Comparison of ENCODE assay signal across 27 mouse cellular contexts in the genomic region with DNA sequence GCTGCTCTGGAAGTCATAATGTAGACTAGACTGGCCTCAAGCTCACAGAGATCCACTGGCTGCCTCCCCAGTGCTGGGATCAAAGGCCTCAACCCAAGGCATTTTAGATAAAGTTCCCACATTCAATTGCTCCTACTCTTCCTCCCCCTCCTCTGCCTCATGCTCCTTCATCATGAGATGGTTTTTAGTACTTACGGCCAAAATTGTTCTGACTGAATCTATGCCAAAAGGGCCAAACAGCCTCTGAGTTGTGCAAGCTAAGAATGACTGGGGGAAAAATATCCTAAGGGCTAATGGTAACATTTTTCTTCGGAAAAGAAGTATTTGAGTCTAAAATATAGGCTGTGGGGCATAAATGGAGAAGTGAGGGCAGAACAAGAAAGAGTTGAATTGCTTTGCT. TPM values are rescaled to one million over a fixed set of nuclear protein-coding genes. Genes with fewer than 3 reads are reported as not detected.
A peak's percentile ranks its signal among the peaks of the same experiment; 100 is the strongest.
DNase-seq lines count a peak whose midpoint lies in the region; ATAC-seq and TF ChIP-seq lines count a peak whose summit lies in the region.
"Had no signal": no experiment of that assay in that cellular context is flagged by ENCODE, and none has a peak within 500 bp of the region (broad histone marks: within the 10 kb centered on the region; RNA-seq: fewer than 3 reads in every experiment).

No protein-coding gene starts in this region.

- no peaks in the 10 kb centered on the region for H3K4me1 ChIP-seq in lung, embryonic 16.5 days (replicated peaks; ENCODE audit: control insufficient read depth, insufficient read depth, low read length)
- H3K4me1 ChIP-seq in lung, adult 2 months (ENCODE audit: control insufficient read depth, insufficient read depth, low read length) = no peaks in the 10 kb centered on the region
- peaks cover 18% of the 10 kb centered on the region for H3K4me1 ChIP-seq in ES-Bruce4 (ENCODE audit: control insufficient read depth, insufficient read depth, low read length)
- H3K4me1 ChIP-seq: embryonic facial prominence, embryonic 15.5 days had no signal

- no peak overlapping the region for H3K4me2 ChIP-seq in lung, embryonic 16.5 days (ENCODE audit: low read depth, low read length)
- H3K4me2 ChIP-seq: embryonic facial prominence, embryonic 13.5 days; embryonic facial prominence, embryonic 15.5 days; forebrain, embryonic 12.5 days had no signal

- H3K9me3 ChIP-seq in lung, embryonic 16.5 days (ENCODE audit: control insufficient read depth, low read length) = no peaks in the 10 kb centered on the region
- no peaks in the 10 kb centered on the region for H3K9me3 ChIP-seq in ES-Bruce4 (replicated peaks; ENCODE audit: control insufficient read depth, insufficient read depth, low read length, poor library complexity, severe bottlenecking)
- H3K9me3 ChIP-seq: embryonic facial prominence, embryonic 13.5 days; embryonic facial prominence, embryonic 15.5 days; forebrain, embryonic 10.5 days; forebrain, embryonic 12.5 days had no signal

- H3K27ac ChIP-seq in lung, embryonic 16.5 days (ENCODE audit: low read length) = no peak overlapping the region
- peak overlapping the region; percentile 43 for H3K27ac ChIP-seq in ES-Bruce4 (ENCODE audit: insufficient read depth, low read length)
- H3K27ac ChIP-seq: embryonic facial prominence, embryonic 13.5 days; embryonic facial prominence, embryonic 15.5 days; forebrain, embryonic 10.5 days; forebrain, embryonic 12.5 days had no signal

- H3K27me3 ChIP-seq in lung, embryonic 16.5 days (ENCODE audit: control insufficient read depth, insufficient read depth, low read depth, low read length) = no peaks in the 10 kb centered on the region
- H3K27me3 ChIP-seq in ES-Bruce4 (ENCODE audit: control insufficient read depth, insufficient read depth, low read length, poor library complexity, severe bottlenecking) = no peaks in the 10 kb centered on the region
- H3K27me3 ChIP-seq: CH12.LX; embryonic facial prominence, embryonic 13.5 days; embryonic facial prominence, embryonic 15.5 days; forebrain, embryonic 12.5 days; Patski had no signal

- DNase-seq in lung, adult 2 months = no peak
- DNase-seq in adipocyte (ENCODE audit: low spot score) = peak; percentile 85
- no peak for DNase-seq in urinary bladder, postnatal 4 days (ENCODE audit: low spot score in 2 of 2)
- no peak for DNase-seq in embryo, embryonic 11 days
- no peak for DNase-seq in ovary, postnatal 36 days (ENCODE audit: low spot score)
- DNase-seq: adrenal gland, adult 2 months; adrenal gland, postnatal 10 days; adrenal gland, postnatal 25 days; B cell, adult 2 months; cerebellum, adult 11-12 months; cerebellum, adult 2 months; cerebellum, adult 9-10 months; cerebellum, postnatal 10 days; cerebellum, postnatal 25 days had no signal

- 48% methylated on average over 2 of the region's 2 CpGs for WGBS in lung, embryonic 16.5 days
- WGBS in lung, adult 2 months = 75% methylated on average over 2 of the region's 2 CpGs

- no peak for TF ChIP-seq POLR2A in lung, adult 2 months (IDR thresholded peaks at IDR 0.05; ENCODE audit: borderline replicate concordance, extremely low read depth, low read depth, low read length)
- no peak for TF ChIP-seq POLR2A in ES-Bruce4 (IDR thresholded peaks at IDR 0.05; ENCODE audit: insufficient read depth, low read length)

- TF ChIP-seq CTCF in lung, adult 2 months (IDR thresholded peaks at IDR 0.05; ENCODE audit: insufficient read depth, low read length) = no peak
- no peak for TF ChIP-seq CTCF in ES-Bruce4 (IDR thresholded peaks at IDR 0.05; ENCODE audit: low read depth, low read length)

- H3K36me3 ChIP-seq in lung, embryonic 16.5 days (ENCODE audit: control insufficient read depth, insufficient read depth, low read length) = no peaks in the 10 kb centered on the region
- no peaks in the 10 kb centered on the region for H3K36me3 ChIP-seq in ES-Bruce4 (ENCODE audit: control insufficient read depth, insufficient read depth, low read length, poor library complexity, severe bottlenecking)
- H3K36me3 ChIP-seq: embryonic facial prominence, embryonic 13.5 days; embryonic facial prominence, embryonic 15.5 days; forebrain, embryonic 10.5 days; forebrain, embryonic 12.5 days had no signal

- no peak overlapping the region for H3K9ac ChIP-seq in lung, embryonic 16.5 days (ENCODE audit: low read length)
- H3K9ac ChIP-seq in ES-Bruce4 (ENCODE audit: low read depth, poor library complexity, severe bottlenecking) = no peak overlapping the region
- H3K9ac ChIP-seq: embryonic facial prominence, embryonic 13.5 days; embryonic facial prominence, embryonic 15.5 days; forebrain, embryonic 12.5 days had no signal

- no peak for TF ChIP-seq EP300 in ES-Bruce4 (IDR thresholded peaks at IDR 0.05; ENCODE audit: insufficient read depth, low read depth, low read length)

- no peak overlapping the region for H3K4me3 ChIP-seq in lung, embryonic 16.5 days (ENCODE audit: low read length)
- no peak overlapping the region for H3K4me3 ChIP-seq in lung, adult 2 months (replicated peaks; ENCODE audit: extremely low read depth, low read depth, low read length)
- no peak overlapping the region for H3K4me3 ChIP-seq in ES-Bruce4 (ENCODE audit: low read depth, low read length)
- H3K4me3 ChIP-seq: embryonic facial prominence, embryonic 13.5 days; embryonic facial prominence, embryonic 15.5 days; erythroblast, embryonic 14.5 days; forebrain, embryonic 10.5 days; forebrain, embryonic 12.5 days had no signal

- peak; percentile 56; the same call in 1 of the 2 replicates for ATAC-seq in lung, embryonic 16.5 days (ENCODE audit: low read depth)
- ATAC-seq: activated CD4-positive, CD25-positive, alpha-beta regulatory T cell, adult 4 months; CD4-positive, CD25-positive, alpha-beta regulatory T cell, adult 4 months; forebrain, embryonic 14.5 days; forebrain, embryonic 16.5 days; Patski had no signal

RNA-seq across cellular contexts. Expression of gene Srsf1, which starts 23.2 kb away (rescaled TPM):
- 257 and 272 TPM in 2 replicates for polyA plus RNA-seq in lung, embryonic 16.5 days (2015; fragmentation: Nextera tagmentation; extraction: Ambion mirVana)
- polyA plus RNA-seq in lung, adult 2 months (2012; rRNA removed) = 76.5 and 93.4 TPM in 2 replicates
- polyA plus RNA-seq in ES-Bruce4 (2011; ENCODE audit: insufficient read depth, insufficient read length, low read depth, missing spikeins) = 511 and 547 TPM in 2 replicates

RNA-seq across cellular contexts. Expression of gene Dynll2, which starts 36.6 kb away (rescaled TPM):
- polyA plus RNA-seq in lung, embryonic 16.5 days (2015; fragmentation: Nextera tagmentation; extraction: Ambion mirVana) = 23.4 and 24.5 TPM in 2 replicates
- 91.2 and 105 TPM in 2 replicates for polyA plus RNA-seq in lung, adult 2 months (2012; rRNA removed)
- polyA plus RNA-seq in ES-Bruce4 (2011; ENCODE audit: insufficient read depth, insufficient read length, low read depth, missing spikeins) = 130 and 133 TPM in 2 replicates

RNA-seq across cellular contexts. Expression of gene Vezf1, which starts 44.1 kb away (rescaled TPM):
- polyA plus RNA-seq in lung, embryonic 16.5 days (2015; fragmentation: Nextera tagmentation; extraction: Ambion mirVana) = 32.9 and 38.2 TPM in 2 replicates
- polyA plus RNA-seq in lung, adult 2 months (2012; rRNA removed) = 22.4 and 26.5 TPM in 2 replicates
- polyA plus RNA-seq in ES-Bruce4 (2011; ENCODE audit: insufficient read depth, insufficient read length, low read depth, missing spikeins) = 43.4 and 44.8 TPM in 2 replicates
